Mouse (Mus musculus): Measurements from ENCODE around the gene Usp37.

Usp37 gene

GRCm38 (mm10) chr1:74460273-74460672 lies 83.8 kb downstream of the Usp37 start:
- DNase-seq: peak; percentile 18 to 34

GRCm38 (mm10) chr1:74452611-74453045 lies 91.5 kb downstream of the Usp37 start:
- DNase-seq: peak in 1 of 2 experiments; percentile 41

- DNase-seq: no peak
Observed at GRCm38 (mm10) chr1:74444538-74444937, 99.5 kb downstream of the Usp37 start.

GRCm38 (mm10) chr1:74439166-74439876 lies 104.8 kb downstream of the Usp37 start:
- DNase-seq: no peak

GRCm38 (mm10) chr1:74437702-74438427 lies 106.2 kb downstream of the Usp37 start:
- peak; percentile 73 to 84 for DNase-seq

- DNase-seq: peak; percentile 66 to 72
Observed at GRCm38 (mm10) chr1:74435563-74435962, 108.5 kb downstream of the Usp37 start.

- peak in 1 of 2 experiments; percentile 29 for DNase-seq
Observed at GRCm38 (mm10) chr1:74434596-74434995, 109.5 kb downstream of the Usp37 start.

- no peak for DNase-seq
Observed at GRCm38 (mm10) chr1:74433220-74433619, 110.9 kb downstream of the Usp37 start.

GRCm38 (mm10) chr1:74425845-74426244 lies 118.2 kb downstream of the Usp37 start:
- DNase-seq: no peak

- no peak for DNase-seq
Observed at GRCm38 (mm10) chr1:74423147-74423546, 120.9 kb downstream of the Usp37 start.

- peak; percentile 36 to 50 for DNase-seq
Observed at GRCm38 (mm10) chr1:74419440-74419794, 124.7 kb downstream of the Usp37 start.

GRCm38 (mm10) chr1:74418747-74419439 lies 125.2 kb downstream of the Usp37 start:
- peak in 1 of 2 experiments; percentile 46 for DNase-seq

GRCm38 (mm10) chr1:74415143-74415542 lies 128.9 kb downstream of the Usp37 start:
- peak in 1 of 2 experiments; percentile 17 for DNase-seq

- no peak for DNase-seq
Observed at GRCm38 (mm10) chr1:74412711-74413110, 131.4 kb downstream of the Usp37 start.

- no peak for DNase-seq
Observed at GRCm38 (mm10) chr1:74411753-74412325, 132.2 kb downstream of the Usp37 start.

- no peak for DNase-seq
Observed at GRCm38 (mm10) chr1:74408589-74409504, 135.2 kb downstream of the Usp37 start, which contains the start of gene Vil1. Vil1 (plus strand) TSS chr1:74409376.

GRCm38 (mm10) chr1:74404206-74404605 lies 139.9 kb downstream of the Usp37 start:
- no peak for DNase-seq

- DNase-seq: no peak
Observed at GRCm38 (mm10) chr1:74401015-74401702, 142.9 kb downstream of the Usp37 start.

- DNase-seq: no peak
Observed at GRCm38 (mm10) chr1:74400531-74400930, 143.6 kb downstream of the Usp37 start.

GRCm38 (mm10) chr1:74397919-74398451 lies 146.1 kb downstream of the Usp37 start:
- DNase-seq: peak; percentile 80 to 84

Data from lung, adult 18-20 months (tissue).